Mouse (Mus musculus) liver, postnatal 0 days (tissue): ENCODE results near the gene Moap1. TPM values are rescaled to one million over a fixed set of nuclear protein-coding genes. Genes with fewer than 3 reads are reported as not detected.
A peak's percentile ranks its signal among the peaks of the same experiment; 100 is the strongest.

Experiments used
- ATAC-seq: fragments of 200-750 bp; cut with Nextera tagmentation; 2 replicates; pipeline ENCODE4 v1.8.0; 2017; ENCODE audit warnings: mild to moderate bottlenecking, moderate library complexity
- DNase-seq: peaks from one replicate; pipeline ENCODE4 v3.0.0-alpha.2; 2016
- H3K27ac ChIP-seq: fragments of 300-500 bp; sonication (generic); 2 replicates; pipeline ENCODE4 v1.5.1; 2014; ENCODE audit warnings: antibody characterized with exemption, moderate library complexity, mild to moderate bottlenecking, low read depth
- H3K27me3 ChIP-seq: fragments of 300-500 bp; sonication (generic); 2 replicates; pipeline ENCODE4 v1.6.1; 2014; ENCODE audit warnings: low read length, control low read depth, mixed read lengths; ENCODE audit not compliant: insufficient read depth
- H3K36me3 ChIP-seq: fragments of 300-500 bp; sonication (generic); replicated peaks from 2 replicates; pipeline ENCODE4 v1.6.1; 2014; ENCODE audit warnings: mild to moderate bottlenecking, control low read depth, low read length, moderate library complexity, mixed read lengths; ENCODE audit not compliant: insufficient read depth
- H3K4me1 ChIP-seq: fragments of 300-500 bp; sonication (generic); 2 replicates; pipeline ENCODE4 v1.6.1; 2014; ENCODE audit warnings: antibody characterized with exemption, mild to moderate bottlenecking, control low read depth; ENCODE audit not compliant: insufficient read depth
- H3K4me2 ChIP-seq: fragments of 300-500 bp; sonication (generic); 2 replicates; pipeline ENCODE4 v1.6.1; 2014; ENCODE audit warnings: low read depth, mild to moderate bottlenecking, low read length, moderate library complexity, mixed read lengths
- H3K4me3 ChIP-seq: fragments of 300-500 bp; sonication (generic); 2 replicates; pipeline ENCODE4 v1.5.1; 2014; ENCODE audit warnings: low read depth, low read length
- H3K9ac ChIP-seq: fragments of 300-500 bp; sonication (generic); replicated peaks from 2 replicates; pipeline ENCODE4 v1.6.1; 2014; ENCODE audit warnings: mild to moderate bottlenecking, moderate library complexity
- H3K9me3 ChIP-seq: fragments of 300-500 bp; sonication (generic); 2 replicates; pipeline ENCODE4 v1.6.1; 2016; ENCODE audit warnings: mild to moderate bottlenecking, control low read depth, low read length, mixed read lengths
- CTCF ChIP-seq: sonication (generic); IDR thresholded peaks from 2 replicates; pipeline ENCODE4 v1.5.1; 2016; ENCODE audit warnings: antibody characterized with exemption, low read depth
- EP300 ChIP-seq: IDR thresholded peaks from 2 replicates; pipeline ENCODE4 v1.6.1; 2016; ENCODE audit warnings: antibody characterized with exemption, low read depth, mild to moderate bottlenecking
- WGBS: fragments of 180-500 bp; shearing (Covaris S2); extraction: QIAGEN DNeasy Blood & Tissue Kit; methylation state at CpG from one replicate; pipeline ENCODE4 v1.1.7; 2014; ENCODE audit not compliant: insufficient replicate concordance; 5-methylcytosine and 5-hydroxymethylcytosine counted together
- polyA plus RNA-seq: library from polyadenylated mRNA; unstranded; fragments of >200 nt; fragmentation: Nextera tagmentation; extraction: Ambion mirVana; gene quantifications from 2 replicates; pipeline ENCODE4 v1.2.1, GENCODE M21; 2015

Gene Moap1
- polyA plus RNA-seq, 1 experiment from 2014 or later: 4.9 TPM

DNA sequence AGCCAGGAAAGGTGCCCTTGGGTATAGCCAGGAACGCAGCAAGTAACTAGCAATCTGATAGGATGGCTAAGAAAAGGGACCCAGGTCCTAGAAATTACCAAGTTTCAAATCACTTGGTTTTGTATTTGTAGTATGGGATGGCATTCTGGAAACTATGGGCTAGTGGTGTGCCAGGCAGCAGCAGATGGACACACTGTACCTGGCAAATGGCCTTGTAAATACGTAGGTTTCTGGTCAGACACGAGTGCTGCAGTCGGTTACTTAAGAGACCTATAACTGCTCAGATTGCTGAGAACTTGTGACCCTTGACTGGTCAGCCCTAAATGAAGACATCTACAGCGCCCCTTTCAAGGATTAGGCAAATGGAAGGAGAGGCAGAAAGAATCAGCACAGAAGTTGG is 34.7 kb upstream of the Moap1 start:
- no peak for ATAC-seq
- WGBS: 86% methylated on average over 5 of the region's 5 CpGs
- peaks cover 23% of the 10 kb centered on the region for H3K36me3 ChIP-seq
- DNase-seq: no peak
- H3K27me3 ChIP-seq: no peaks in the 10 kb centered on the region
- no peak overlapping the region for H3K4me3 ChIP-seq
- H3K27ac ChIP-seq: no peak overlapping the region
- no peak overlapping the region for H3K4me2 ChIP-seq
- no peak overlapping the region for H3K9ac ChIP-seq
- no peaks in the 10 kb centered on the region for H3K9me3 ChIP-seq
- H3K4me1 ChIP-seq: 0 out of 2 replicates have a peak, but pooled peaks cover 5% of the 10 kb centered on the region
- no peak for TF ChIP-seq CTCF
- TF ChIP-seq EP300: no peak

DNA sequence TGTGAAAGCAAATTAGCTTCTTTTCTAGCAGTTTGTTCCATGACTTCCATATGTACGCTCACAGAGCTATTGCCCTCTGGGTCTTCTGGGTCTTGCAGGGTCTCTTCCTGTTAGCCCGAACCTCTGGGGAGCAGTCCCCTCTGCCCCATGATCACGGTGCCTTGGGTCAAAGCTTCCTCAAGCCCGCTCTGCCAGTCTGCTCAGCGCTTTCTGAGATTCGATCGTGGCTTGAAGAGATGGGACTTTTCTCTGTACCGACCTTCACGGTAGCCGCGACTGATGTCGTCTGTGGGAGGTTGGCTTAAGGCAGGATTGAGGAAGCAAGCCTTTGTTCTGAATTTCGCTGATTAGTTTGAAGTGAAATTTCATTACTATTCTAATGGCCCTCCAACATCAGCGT is 32.6 kb upstream of the Moap1 start:
- Histone ChIP-seq H3K36me3 (peaks cover 42% of the 10 kb centered on the region), H3K9me3 (no peaks in the 10 kb centered on the region), H3K27me3 (no peaks in the 10 kb centered on the region), H3K4me3 (no peak overlapping the region), H3K9ac (no peak overlapping the region), H3K27ac (no peak overlapping the region), H3K4me1 (0 out of 2 replicates have a peak, but pooled peaks cover 5% of the 10 kb centered on the region), H3K4me2 (no peak overlapping the region)
- DNase-seq (no peak), ATAC-seq (no peak)
- TF ChIP-seq CTCF: no peak
- TF ChIP-seq EP300: no peak
- WGBS: 89% methylated on average over 14 of the region's 14 CpGs

DNA sequence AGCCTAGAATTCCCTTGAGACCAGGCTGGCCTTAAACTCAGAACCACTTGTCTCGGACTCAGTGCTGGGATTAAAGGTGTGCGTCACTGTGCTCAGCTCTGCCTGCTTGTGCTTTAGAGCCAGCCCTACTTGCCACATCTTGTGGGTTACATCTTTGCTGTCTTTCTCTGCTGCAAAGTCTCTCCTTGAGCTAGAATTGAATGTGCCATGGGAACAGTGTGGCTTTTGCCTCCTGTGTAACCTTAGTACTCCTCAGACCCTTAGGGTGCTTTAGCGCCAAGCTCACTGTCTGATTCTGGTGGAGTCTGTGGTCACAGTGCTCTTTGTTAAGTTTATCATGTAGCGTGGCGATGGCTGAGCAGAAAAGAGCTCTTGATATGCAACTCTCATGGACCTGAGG is 29.2 kb upstream of the Moap1 start:
- Histone ChIP-seq H3K27me3 (no peaks in the 10 kb centered on the region), H3K36me3 (peaks cover 64% of the 10 kb centered on the region), H3K4me2 (no peak overlapping the region), H3K27ac (no peak overlapping the region), H3K4me1 (no peaks in the 10 kb centered on the region), H3K9me3 (no peaks in the 10 kb centered on the region), H3K4me3 (no peak overlapping the region), H3K9ac (no peak overlapping the region)
- whole genome bisulfite sequencing: 91% methylated on average over 5 of the region's 5 CpGs
- DNase-seq (no peak), ATAC-seq (no peak)
- TF ChIP-seq CTCF: no peak
- no peak for TF ChIP-seq EP300

DNA sequence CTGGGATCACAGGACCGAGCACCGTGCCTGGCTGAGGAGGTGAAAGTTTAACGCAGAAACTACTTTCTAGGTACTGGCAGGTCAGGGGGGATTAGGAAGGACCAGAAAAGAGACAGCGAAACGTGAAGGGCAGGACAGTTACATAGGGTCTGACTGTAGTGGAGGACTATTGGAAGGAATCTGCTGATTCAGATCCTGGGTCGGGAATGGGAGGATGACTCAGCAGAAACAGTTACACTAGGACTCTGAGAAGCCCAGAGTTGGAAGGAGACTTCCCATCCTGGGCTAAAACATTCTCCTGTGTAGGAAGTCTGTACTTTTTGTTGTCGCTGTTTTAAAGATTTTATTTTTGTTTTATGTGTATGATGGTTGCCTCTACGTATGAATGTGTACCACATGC is 28.1 kb upstream of the Moap1 start:
- H3K9ac ChIP-seq: no peak overlapping the region
- no peaks in the 10 kb centered on the region for H3K27me3 ChIP-seq
- WGBS: 88% methylated on average over 8 of the region's 8 CpGs
- no peaks in the 10 kb centered on the region for H3K9me3 ChIP-seq
- no peaks in the 10 kb centered on the region for H3K4me1 ChIP-seq
- DNase-seq: no peak
- no peak for ATAC-seq
- H3K4me3 ChIP-seq: no peak overlapping the region
- peaks cover 65% of the 10 kb centered on the region for H3K36me3 ChIP-seq
- H3K27ac ChIP-seq: no peak overlapping the region
- no peak overlapping the region for H3K4me2 ChIP-seq
- TF ChIP-seq CTCF (no peak), EP300 (no peak)

DNA sequence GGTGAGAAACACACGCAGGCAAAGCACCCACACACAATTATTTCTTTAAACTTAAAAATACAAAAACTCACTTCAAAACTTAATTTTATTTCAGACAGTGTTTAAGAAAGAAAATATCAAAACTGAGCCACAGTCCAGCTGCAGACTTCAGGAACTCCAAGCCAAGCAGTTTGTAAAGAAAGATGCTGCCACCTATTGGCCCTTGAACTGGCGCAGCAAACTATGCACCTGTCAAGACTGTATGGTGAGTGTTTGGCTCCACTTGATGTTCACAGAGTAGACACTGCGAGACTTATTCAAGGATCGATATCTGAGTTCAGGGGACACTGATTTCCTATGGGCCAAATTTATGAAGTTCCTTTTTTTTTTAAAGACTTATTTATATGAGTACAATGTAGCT is 25.5 kb upstream of the Moap1 start:
- Histone ChIP-seq H3K4me2 (no peak overlapping the region), H3K9ac (no peak overlapping the region), H3K4me3 (no peak overlapping the region), H3K27me3 (no peaks in the 10 kb centered on the region), H3K36me3 (peaks cover 74% of the 10 kb centered on the region), H3K9me3 (no peaks in the 10 kb centered on the region), H3K4me1 (no peaks in the 10 kb centered on the region), H3K27ac (no peak overlapping the region)
- 88% methylated on average over 4 of the region's 4 CpGs for WGBS
- TF ChIP-seq CTCF: peak; percentile 42
- no peak for TF ChIP-seq EP300
- DNase-seq (no peak), ATAC-seq (no peak)

DNA sequence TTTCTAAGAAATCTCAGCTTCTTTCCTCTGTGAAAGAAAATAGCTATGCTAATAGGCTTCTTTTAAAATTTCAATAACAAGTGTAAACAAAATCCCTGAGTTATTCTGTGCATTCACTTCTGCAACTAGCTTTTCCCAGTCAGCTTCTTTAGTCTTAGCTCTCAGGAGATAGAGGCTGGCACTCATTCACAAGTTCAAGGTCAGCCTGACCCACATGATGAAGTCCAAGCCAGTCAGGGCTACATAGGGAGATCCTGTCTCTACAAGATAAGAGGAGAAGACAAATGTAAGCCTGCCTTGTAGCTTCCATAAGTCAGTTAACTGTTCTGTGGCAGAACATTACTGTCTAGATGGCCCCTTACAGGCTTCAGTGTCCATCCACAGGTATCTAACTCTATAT is 20.2 kb upstream of the Moap1 start:
- no peak overlapping the region for H3K4me2 ChIP-seq
- TF ChIP-seq CTCF (no peak), EP300 (no peak)
- H3K36me3 ChIP-seq: peaks cover 44% of the 10 kb centered on the region
- ATAC-seq: no peak
- DNase-seq: no peak
- no peak overlapping the region for H3K9ac ChIP-seq
- H3K4me3 ChIP-seq: no peak overlapping the region
- H3K4me1 ChIP-seq: peaks cover 6% of the 10 kb centered on the region
- no peaks in the 10 kb centered on the region for H3K9me3 ChIP-seq
- no peak overlapping the region for H3K27ac ChIP-seq
- H3K27me3 ChIP-seq: no peaks in the 10 kb centered on the region

DNA sequence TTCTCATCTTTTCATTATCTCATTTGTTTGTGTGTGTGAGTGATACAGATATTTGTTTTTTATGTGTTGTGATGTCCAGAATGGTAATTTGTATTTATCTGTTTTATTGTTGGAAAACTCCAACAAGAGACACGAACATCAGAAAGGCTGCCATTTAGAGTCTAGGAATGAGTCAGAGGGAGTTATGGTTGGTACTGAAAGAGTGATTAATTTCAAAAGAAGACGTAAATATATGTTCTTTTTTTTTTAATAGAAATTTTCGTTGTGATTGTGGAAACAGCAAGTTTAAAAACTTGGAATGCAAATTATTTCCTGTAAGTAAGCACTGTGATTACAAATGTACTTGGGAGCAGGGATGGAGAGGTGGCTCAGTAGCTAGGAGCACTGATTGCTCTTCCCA is 18.2 kb upstream of the Moap1 start:
- H3K9me3 ChIP-seq: no peaks in the 10 kb centered on the region
- no peak overlapping the region for H3K4me3 ChIP-seq
- TF ChIP-seq CTCF (no peak), EP300 (no peak)
- WGBS: 82% methylated on average over 3 of the region's 3 CpGs
- H3K4me1 ChIP-seq: peaks cover 10% of the 10 kb centered on the region
- H3K9ac ChIP-seq: no peak overlapping the region
- H3K36me3 ChIP-seq: peaks cover 29% of the 10 kb centered on the region
- H3K27me3 ChIP-seq: no peaks in the 10 kb centered on the region
- ATAC-seq (no peak), DNase-seq (no peak)
- no peak overlapping the region for H3K27ac ChIP-seq
- no peak overlapping the region for H3K4me2 ChIP-seq
